Mouse (Mus musculus) brain, embryonic 14.5 days (tissue): ENCODE data around the gene Tyk2.

ENCODE experiments used
- CTCF ChIP-seq: fragments of 200-500 bp; IDR thresholded peaks from 2 replicates; pipeline ENCODE4 v1.5.1; 2012; ENCODE audit warnings: inconsistent platforms, mild to moderate bottlenecking, moderate library complexity, borderline replicate concordance; ENCODE audit not compliant: insufficient read depth, insufficient read length; ENCODE audit errors: extremely low read depth
- POLR2A ChIP-seq: fragments of 200-500 bp; IDR thresholded peaks from 2 replicates; pipeline ENCODE4 v1.6.1; 2012; ENCODE audit warnings: mild to moderate bottlenecking, inconsistent platforms, borderline replicate concordance; ENCODE audit not compliant: poor library complexity, insufficient read depth, insufficient read length, severe bottlenecking; ENCODE audit errors: extremely low read depth

DNA sequence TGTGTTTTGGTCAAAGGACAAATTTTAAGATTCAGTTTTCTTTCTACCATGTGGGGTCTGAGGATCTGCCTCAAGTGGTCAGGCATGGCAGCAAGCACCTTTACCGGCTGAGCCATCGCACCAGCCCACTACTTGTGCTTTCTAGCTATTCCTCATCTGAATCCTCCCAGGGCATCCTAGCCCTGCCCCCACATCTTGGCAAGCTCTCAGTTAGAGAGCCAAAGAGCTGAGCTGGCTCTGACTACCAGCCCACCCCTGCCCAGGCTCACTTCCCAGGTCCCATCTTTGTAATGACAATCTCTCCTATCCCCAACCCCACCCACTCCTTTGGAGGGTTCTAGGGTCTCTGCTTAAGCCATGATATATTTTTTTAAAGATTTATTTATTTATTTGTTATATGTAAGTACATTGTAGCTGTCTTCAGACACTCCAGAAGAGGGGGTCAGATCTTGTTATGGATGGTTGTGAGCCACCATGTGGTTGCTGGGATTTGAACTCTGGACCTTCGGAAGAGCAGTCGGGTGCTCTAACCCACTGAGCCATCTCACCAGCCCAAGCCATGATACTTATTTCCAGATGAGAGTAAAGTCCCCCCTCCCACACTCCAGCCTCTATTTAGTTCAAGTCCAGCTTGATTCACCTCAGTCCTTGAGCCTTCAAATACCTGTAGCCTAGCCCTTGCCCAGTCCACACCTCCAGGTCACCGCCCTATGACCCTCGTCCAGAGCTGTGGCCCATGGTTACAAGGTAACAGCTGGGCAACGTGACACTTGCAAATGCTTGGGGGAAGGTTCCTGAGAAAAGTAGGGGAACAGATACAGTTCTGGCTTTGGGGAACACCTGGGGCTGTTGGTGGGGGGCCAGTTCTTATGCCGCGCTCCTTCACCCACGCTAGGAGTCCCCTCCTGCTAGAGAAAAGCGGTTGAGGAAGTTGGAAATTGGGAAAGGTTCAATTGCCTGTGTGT lies 32.3 kb upstream of the Tyk2 start:
- no peak for TF ChIP-seq CTCF
- TF ChIP-seq POLR2A = no peak
